Mouse (Mus musculus) CH12.LX (cell line): ENCODE data around the gene Trim23. TPM values are rescaled to one million over a fixed set of nuclear protein-coding genes. Genes with fewer than 3 reads are reported as not detected.

Source experiments
- DNase-seq: peaks from one replicate; pipeline ENCODE4 v3.0.0-alpha.2; 2013; ENCODE audit errors: extremely low read depth
- H3K27ac ChIP-seq: 2 replicates; pipeline ENCODE4 v1.5.1; 2012; ENCODE audit warnings: low read depth, mild to moderate bottlenecking, control low read depth, moderate library complexity; ENCODE audit not compliant: insufficient read depth
- H3K27me3 ChIP-seq: replicated peaks from 2 replicates; pipeline ENCODE3; 2012; ENCODE audit warnings: inconsistent platforms
- H3K36me3 ChIP-seq, 2 experiments: replicated peaks in 1 of 2; 2 replicates each; pipeline versions ENCODE3 to v1.6.1; 2012; ENCODE audit warnings: inconsistent platforms in 1 of 2, low read length in 1 of 2, mild to moderate bottlenecking in 1 of 2, mixed read lengths in 1 of 2, moderate library complexity in 1 of 2; ENCODE audit not compliant: control insufficient read depth in 1 of 2, insufficient read depth in 1 of 2
- H3K4me1 ChIP-seq, 2 experiments: 2 replicates each; pipeline ENCODE4 v1.6.1; 2012; ENCODE audit warnings: inconsistent platforms in 1 of 2, moderate library complexity in 1 of 2; ENCODE audit not compliant: insufficient read depth in 2 of 2, control insufficient read depth in 1 of 2
- H3K4me2 ChIP-seq: 2 replicates; pipeline ENCODE4 v1.6.1; 2012; ENCODE audit warnings: low read depth, mild to moderate bottlenecking, control low read depth; ENCODE audit not compliant: poor library complexity, insufficient read depth, severe bottlenecking
- H3K4me3 ChIP-seq, 3 experiments: fragments of 150-350 bp in 1 of 3; sonication (generic) in 1 of 3; replicated peaks in 1 of 3; 2 replicates each; pipeline versions ENCODE3 to v1.5.1; 2011 to 2012; ENCODE audit warnings: low read depth in 2 of 3, low read length in 2 of 3, mild to moderate bottlenecking in 2 of 3, moderate library complexity in 2 of 3, control low read depth in 1 of 3, improper control_type of control experiment in 1 of 3, inconsistent platforms in 1 of 3, mixed read lengths in 1 of 3; ENCODE audit not compliant: poor library complexity in 1 of 3
- H3K79me2 ChIP-seq: replicated peaks from 2 replicates; pipeline ENCODE4 v1.6.1; 2012; ENCODE audit warnings: mild to moderate bottlenecking, moderate library complexity; ENCODE audit not compliant: control insufficient read depth, poor library complexity, insufficient read depth, severe bottlenecking; ENCODE audit errors: extremely low read depth
- H3K9ac ChIP-seq: 2 replicates; pipeline ENCODE4 v1.6.1; 2012; ENCODE audit warnings: low read depth, mild to moderate bottlenecking, control low read depth, moderate library complexity; ENCODE audit not compliant: insufficient read depth
- H3K9me3 ChIP-seq: replicated peaks from 2 replicates; pipeline ENCODE3; 2012; ENCODE audit warnings: low read length, inconsistent platforms, mixed read lengths
- CHD1 ChIP-seq: IDR thresholded peaks from 2 replicates; pipeline ENCODE4 v1.6.1; 2012; ENCODE audit warnings: low read depth, low read length, improper control_type of control experiment, inconsistent platforms
- CTCF ChIP-seq, 2 experiments: IDR thresholded peaks in 1 of 2; conservative IDR thresholded peaks in 1 of 2; 2 replicates each; pipeline ENCODE4 v1.5.1; 2011 to 2012; ENCODE audit warnings: low read depth in 2 of 2, low read length in 2 of 2, improper control_type of control experiment in 1 of 2, inconsistent platforms in 1 of 2, mild to moderate bottlenecking in 1 of 2, moderate library complexity in 1 of 2
- EP300 ChIP-seq: IDR thresholded peaks from 2 replicates; pipeline ENCODE4 v1.6.1; 2011; ENCODE audit warnings: low read length, improper control_type of control experiment
- ETS1 ChIP-seq: conservative IDR thresholded peaks from 2 replicates; pipeline ENCODE4 v1.6.1; 2012; ENCODE audit warnings: low read depth, mild to moderate bottlenecking, inconsistent platforms, low read length, improper control_type of control experiment, moderate library complexity
- GABPA ChIP-seq: IDR thresholded peaks from 2 replicates; pipeline ENCODE4 v1.6.1; 2012; ENCODE audit warnings: low read depth, low read length, improper control_type of control experiment, inconsistent platforms; ENCODE audit not compliant: insufficient replicate concordance
- HCFC1 ChIP-seq: IDR thresholded peaks from 2 replicates; pipeline ENCODE4 v1.6.1; 2012; ENCODE audit warnings: low read depth, mild to moderate bottlenecking, inconsistent platforms, low read length, improper control_type of control experiment
- JUN ChIP-seq: IDR thresholded peaks from 2 replicates; pipeline ENCODE4 v1.6.1; 2011; ENCODE audit warnings: low read depth, mild to moderate bottlenecking, low read length, improper control_type of control experiment, moderate library complexity; ENCODE audit not compliant: insufficient read depth
- JUND ChIP-seq: conservative IDR thresholded peaks from 2 replicates; pipeline ENCODE4 v1.6.1; 2011; ENCODE audit warnings: low read depth, low read length, improper control_type of control experiment
- MAFK ChIP-seq: IDR thresholded peaks from 2 replicates; pipeline ENCODE4 v1.6.1; 2011; ENCODE audit warnings: low read length, improper control_type of control experiment; ENCODE audit not compliant: insufficient replicate concordance
- MAX ChIP-seq: IDR thresholded peaks from 2 replicates; pipeline ENCODE4 v1.6.1; 2011; ENCODE audit warnings: low read length, improper control_type of control experiment
- MAZ ChIP-seq: IDR thresholded peaks from 2 replicates; pipeline ENCODE4 v1.6.1; 2012; ENCODE audit warnings: low read depth, mild to moderate bottlenecking, inconsistent platforms, low read length, improper control_type of control experiment, moderate library complexity
- MEF2A ChIP-seq: IDR thresholded peaks from 2 replicates; pipeline ENCODE4 v1.6.1; 2014; ENCODE audit warnings: low read depth, mild to moderate bottlenecking, inconsistent platforms, low read length, improper control_type of control experiment, borderline replicate concordance
- MXI1 ChIP-seq: IDR thresholded peaks from 2 replicates; pipeline ENCODE4 v1.6.1; 2011; ENCODE audit warnings: mild to moderate bottlenecking, low read depth, low read length, improper control_type of control experiment
- MYC ChIP-seq: IDR thresholded peaks from 2 replicates; pipeline ENCODE4 v1.6.1; 2011; ENCODE audit warnings: low read depth, mild to moderate bottlenecking, improper control_type of control experiment, low read length
- NELFE ChIP-seq: IDR thresholded peaks from 2 replicates; pipeline ENCODE4 v1.6.1; 2011; ENCODE audit warnings: low read depth, low read length, improper control_type of control experiment
- POLR2A ChIP-seq: IDR thresholded peaks from 2 replicates; pipeline ENCODE4 v1.6.1; 2011; ENCODE audit warnings: low read depth, mild to moderate bottlenecking, improper control_type of control experiment, low read length
- POLR2AphosphoS2 ChIP-seq: IDR thresholded peaks from 2 replicates; pipeline ENCODE4 v1.6.1; 2011; ENCODE audit warnings: low read depth, low read length, improper control_type of control experiment
- RAD21 ChIP-seq: IDR thresholded peaks from 2 replicates; pipeline ENCODE4 v1.6.1; 2011; ENCODE audit warnings: low read depth, mild to moderate bottlenecking, low read length, improper control_type of control experiment, moderate library complexity
- RCOR1 ChIP-seq: conservative IDR thresholded peaks from 2 replicates; pipeline ENCODE4 v1.6.1; 2012; ENCODE audit warnings: low read depth, mild to moderate bottlenecking, inconsistent platforms, low read length, improper control_type of control experiment
- SMC3 ChIP-seq: IDR thresholded peaks from 2 replicates; pipeline ENCODE4 v1.6.1; 2011; ENCODE audit warnings: low read depth, low read length, improper control_type of control experiment
- TBP ChIP-seq: conservative IDR thresholded peaks from 2 replicates; pipeline ENCODE4 v1.6.1; 2011; ENCODE audit warnings: low read depth, low read length, improper control_type of control experiment
- TCF12 ChIP-seq: IDR thresholded peaks from 2 replicates; pipeline ENCODE4 v1.6.1; 2014; ENCODE audit warnings: low read depth, mild to moderate bottlenecking, inconsistent platforms, low read length, improper control_type of control experiment
- UBTF ChIP-seq: IDR thresholded peaks from 2 replicates; pipeline ENCODE4 v1.6.1; 2012; ENCODE audit warnings: low read depth, mild to moderate bottlenecking, inconsistent platforms, low read length, improper control_type of control experiment, moderate library complexity
- USF1 ChIP-seq: IDR thresholded peaks from 2 replicates; pipeline ENCODE4 v1.6.1; 2014; ENCODE audit warnings: low read depth, mild to moderate bottlenecking, inconsistent platforms, low read length, improper control_type of control experiment
- USF2 ChIP-seq: conservative IDR thresholded peaks from 2 replicates; pipeline ENCODE4 v1.6.1; 2011; ENCODE audit warnings: low read depth, low read length, improper control_type of control experiment
- ZC3H11A ChIP-seq: IDR thresholded peaks from 2 replicates; pipeline ENCODE4 v1.6.1; 2012; ENCODE audit warnings: low read depth, mild to moderate bottlenecking, inconsistent platforms, low read length, improper control_type of control experiment
- dilution Hi-C: fragments of 300-500 bp; cut with MboI; formaldehyde crosslinking; loops from 2 replicates; pipeline ENCODE4 v1.14.3; 2020; ENCODE audit warnings: low sequenced_read_pairs; ENCODE audit not compliant: extremely low pct_unique_long_range_greater_than_20kb, extremely low pct_ligation_motif_present
- in situ Hi-C: fragments of 300-500 bp; cut with MboI; formaldehyde crosslinking; loops from 3 replicates; pipeline ENCODE4 v1.14.3; 2019; ENCODE audit warnings: low sequenced_read_pairs, low pct_ligation_motif_present, low pct_unique_long_range_greater_than_20kb, mixed read lengths
- polyA plus RNA-seq: library from polyadenylated mRNA; unstranded; fragments of >175 nt; gene quantifications from 2 replicates; pipeline ENCODE4 v1.2.1, GENCODE M21; 2012; ENCODE audit warnings: low read depth; ENCODE audit not compliant: insufficient read length
- total RNA-seq, 2 experiments: library from RNA; depleted of rRNA; stranded (reverse); fragments of 300-350 nt in 1 of 2; fragments of >200 nt in 1 of 2; gene quantifications; 2 replicates each; pipeline ENCODE4 v1.2.3; 2012 to 2014

The Trim23 gene
- total and polyA plus RNA-seq, 3 experiments: 10.3 to 20.4 (median 11.6) TPM

- in situ Hi-C loops: no loop called here
- H3K36me3 ChIP-seq: peaks cover 6 to 48% of the 10 kb centered on the region in 2 experiments
- TF ChIP-seq MAX (no peak), MXI1 (no peak), TCF12 (no peak), MAZ (no peak), MEF2A (no peak), TBP (no peak), CTCF (conservative IDR thresholded peaks at IDR 0.05 in 1 of 2, IDR thresholded peaks at IDR 0.05 in 1 of 2; ENCODE audit: low read depth in 2 of 2, low read length in 2 of 2) (no peak), GABPA (no peak), CHD1 (no peak), POLR2AphosphoS2 (no peak), ETS1 (no peak), MYC (no peak), UBTF (no peak), USF2 (no peak), USF1 (no peak), SMC3 (no peak), EP300 (no peak), HCFC1 (no peak), MAFK (no peak)
- TF ChIP-seq, all 38 proteins: peak for 0
- H3K79me2 ChIP-seq: no peaks in the 10 kb centered on the region
- no peak overlapping the region for H3K27ac ChIP-seq
- H3K4me2 ChIP-seq: no peak overlapping the region
- H3K4me1 ChIP-seq: no peaks in the 10 kb centered on the region
- H3K9me3 ChIP-seq: no peaks in the 10 kb centered on the region
- H3K4me3 ChIP-seq: no peak overlapping the region
- no peak overlapping the region for H3K9ac ChIP-seq
- DNase-seq: no peak
- dilution Hi-C loops: no loop called here
- H3K27me3 ChIP-seq: no peaks in the 10 kb centered on the region
Measured at GRCm38 (mm10) chr13:104132561-104132960, 46.0 kb upstream of the Trim23 start.

DNA sequence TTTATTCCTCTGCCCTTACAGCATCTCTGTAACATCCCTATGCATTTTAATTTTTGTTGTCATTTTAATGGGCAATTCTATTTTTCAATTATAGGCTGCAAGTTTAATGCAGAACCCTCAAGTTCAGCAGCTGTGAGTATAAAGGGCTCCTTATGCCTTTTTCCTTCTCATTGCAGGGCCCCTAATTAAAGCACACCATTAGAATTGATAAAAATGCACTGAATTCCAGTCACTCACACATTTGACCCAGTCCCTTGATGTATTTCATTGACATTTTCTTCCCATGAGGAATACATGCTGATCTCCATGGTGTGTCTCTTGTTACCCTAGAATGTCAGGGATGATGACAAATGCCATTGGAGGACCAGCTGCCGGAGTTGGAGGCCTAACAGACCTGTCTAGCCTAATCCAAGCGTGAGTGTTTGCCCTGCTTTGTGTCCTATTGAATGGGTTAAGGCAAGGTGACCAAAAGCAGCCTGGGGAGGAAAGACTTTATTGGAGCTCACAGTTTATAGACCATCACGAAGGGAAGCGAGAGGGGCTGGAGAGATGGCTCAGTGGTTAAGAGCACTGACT, 44.0 kb upstream of the Trim23 start:
- in situ Hi-C loops: no loop called here
- no peak overlapping the region for H3K27ac ChIP-seq
- TF ChIP-seq RAD21: no peak
- TF ChIP-seq USF2: no peak
- TF ChIP-seq SMC3: no peak
- no peak for TF ChIP-seq MXI1
- no peak for TF ChIP-seq JUN
- TF ChIP-seq RCOR1: no peak
- no peak for TF ChIP-seq JUND
- TF ChIP-seq NELFE: no peak
- no peak for TF ChIP-seq ZC3H11A
- no peak for TF ChIP-seq ETS1
- no peak for TF ChIP-seq POLR2A
- TF ChIP-seq TBP: no peak
- no peak for TF ChIP-seq MAFK

More for the DNA sequence above, 44.0 kb upstream of the Trim23 start:
- Histone ChIP-seq H3K4me1 (peaks cover 0 to 3% of the 10 kb centered on the region in 2 experiments; a peak in 1 of 4 replicates), H3K79me2 (no peaks in the 10 kb centered on the region), H3K4me2 (no peak overlapping the region), H3K36me3 (peaks cover 8 to 46% of the 10 kb centered on the region in 2 experiments), H3K9me3 (no peaks in the 10 kb centered on the region), H3K4me3 (no peak overlapping the region), H3K27me3 (no peaks in the 10 kb centered on the region), H3K9ac (no peak overlapping the region)
- no peak for DNase-seq
- dilution Hi-C loops: no loop called here
